In the genomic region with DNA sequence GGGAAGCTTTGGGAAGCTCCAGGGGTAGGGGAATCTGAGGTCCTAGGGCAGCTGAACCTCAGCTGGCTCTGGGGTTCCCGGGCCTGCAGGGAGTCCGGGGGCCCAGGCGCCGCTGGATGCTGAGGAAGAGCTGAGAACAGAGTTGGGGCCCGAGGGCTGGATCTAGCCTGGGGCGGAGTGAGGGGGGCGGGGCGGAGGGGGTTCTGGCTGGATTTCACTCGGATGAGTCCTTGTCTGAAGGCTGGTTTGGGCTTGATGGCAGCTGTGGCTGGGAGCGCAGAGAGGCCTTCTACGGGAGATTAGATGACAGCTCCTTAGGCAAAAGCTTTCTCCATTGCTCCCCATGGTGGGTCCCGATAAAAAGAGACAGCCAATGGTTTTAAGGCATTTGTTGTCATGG, we compare ENCODE assay signal across 15 mouse cellular contexts.
A peak's percentile ranks its signal among the peaks of the same experiment; 100 is the strongest.
DNase-seq lines count a peak whose midpoint lies in the region; ATAC-seq lines count a peak whose summit lies in the region.
"Had no signal": no experiment of that assay in that cellular context is flagged by ENCODE, and none has a peak within 500 bp of the region (broad histone marks: within the 10 kb centered on the region; RNA-seq: fewer than 3 reads in every experiment).

No protein-coding gene starts in this region.

- no peak overlapping the region for H3K4me3 ChIP-seq in heart, embryonic 16.5 days (ENCODE audit: low read length)
- H3K4me3 ChIP-seq in embryonic facial prominence, embryonic 10.5 days = no peak overlapping the region
- no peak overlapping the region for H3K4me3 ChIP-seq in midbrain, embryonic 13.5 days (replicated peaks)
- H3K4me3 ChIP-seq: erythroblast, embryonic 14.5 days; megakaryocyte, embryonic 14.5 days had no signal

- intact Hi-C loops in heart, postnatal 14 days (cut with DNase I) = no loop called here

- peaks cover 7% of the 10 kb centered on the region; the same call in 1 of the 2 replicates for H3K36me3 ChIP-seq in heart, embryonic 16.5 days (ENCODE audit: control insufficient read depth, insufficient read depth)
- no peaks in the 10 kb centered on the region for H3K36me3 ChIP-seq in embryonic facial prominence, embryonic 10.5 days (replicated peaks)
- H3K36me3 ChIP-seq in midbrain, embryonic 13.5 days = no peaks in the 10 kb centered on the region

- WGBS in heart, embryonic 16.5 days = 34% methylated on average over 12 of the region's 12 CpGs
- WGBS in embryonic facial prominence, embryonic 10.5 days = 41% methylated on average over 12 of the region's 12 CpGs
- WGBS in midbrain, embryonic 13.5 days = 37% methylated on average over 12 of the region's 12 CpGs

- H3K27ac ChIP-seq in heart, embryonic 16.5 days (ENCODE audit: low read length) = no peak overlapping the region
- no peak overlapping the region for H3K27ac ChIP-seq in embryonic facial prominence, embryonic 10.5 days (replicated peaks)
- no peak overlapping the region for H3K27ac ChIP-seq in midbrain, embryonic 13.5 days
- H3K27ac ChIP-seq: kidney, postnatal 0 days had no signal

- H3K9me3 ChIP-seq in heart, embryonic 16.5 days (replicated peaks; ENCODE audit: control insufficient read depth, low read length) = peaks cover 5% of the 10 kb centered on the region; the same call in 1 of the 2 replicates
- H3K9me3 ChIP-seq in embryonic facial prominence, embryonic 10.5 days = no peaks in the 10 kb centered on the region; the same call in 1 of the 2 replicates
- H3K9me3 ChIP-seq in midbrain, embryonic 13.5 days = no peaks in the 10 kb centered on the region

- peak overlapping the region; percentile 18; the same call in 1 of the 2 replicates for H3K4me2 ChIP-seq in heart, embryonic 16.5 days (ENCODE audit: low read depth, low read length)
- no peak overlapping the region for H3K4me2 ChIP-seq in midbrain, embryonic 13.5 days (replicated peaks)

- no peak for DNase-seq in heart, postnatal 14 days
- peak; percentile 38 for DNase-seq in ES-CJ7 (ENCODE audit: low read depth, low spot score)
- peak; percentile 14 for DNase-seq in embryonic facial prominence, embryonic 10.5 days (ENCODE audit: low spot score)
- no peak for DNase-seq in right cerebral cortex, postnatal 4 days
- DNase-seq in cerebellum, adult 18-20 months = no peak
- DNase-seq: adrenal gland, adult 2 months; cerebellum, postnatal 10 days; lung, adult 2 months; right cerebral cortex, postnatal 14 days; thymus, postnatal 14 days had no signal

- H3K27me3 ChIP-seq in heart, embryonic 16.5 days (ENCODE audit: control insufficient read depth, insufficient read depth, low read length) = no peaks in the 10 kb centered on the region
- no peaks in the 10 kb centered on the region for H3K27me3 ChIP-seq in embryonic facial prominence, embryonic 10.5 days (replicated peaks; ENCODE audit: low read depth, poor library complexity, severe bottlenecking)
- H3K27me3 ChIP-seq in midbrain, embryonic 13.5 days = no peaks in the 10 kb centered on the region
- H3K27me3 ChIP-seq: megakaryocyte, embryonic 14.5 days had no signal

- ATAC-seq in heart, embryonic 16.5 days (replicated peaks; ENCODE audit: extremely low read depth, insufficient read depth, low FRiP score) = no peak
- ATAC-seq in midbrain, embryonic 13.5 days = peak; percentile 48; the same call in 1 of the 2 replicates

- H3K9ac ChIP-seq in heart, embryonic 16.5 days (ENCODE audit: low read length) = no peak overlapping the region
- H3K9ac ChIP-seq in midbrain, embryonic 13.5 days (replicated peaks) = no peak overlapping the region

- no peaks in the 10 kb centered on the region; the same call in 1 of the 2 replicates for H3K4me1 ChIP-seq in heart, embryonic 16.5 days (ENCODE audit: control insufficient read depth, insufficient read depth, low read length)
- H3K4me1 ChIP-seq in embryonic facial prominence, embryonic 10.5 days = peaks cover 5% of the 10 kb centered on the region; the same call in 1 of the 2 replicates
- H3K4me1 ChIP-seq in midbrain, embryonic 13.5 days (replicated peaks) = no peaks in the 10 kb centered on the region

Comparison
In these comparisons a context has a peak if more than half of its experiments do, and no peak if none do; other contexts are left out.
1. DNase-seq: peak in ES-CJ7 (single experiment) and embryonic facial prominence, embryonic 10.5 days (single experiment); none in heart, postnatal 14 days (0 of 2), right cerebral cortex, postnatal 4 days (single experiment) and cerebellum, adult 18-20 months (0 of 2).